Mouse (Mus musculus) cerebellum, postnatal 4 days (tissue): ENCODE data around the gene Fryl.

Experiments
- DNase-seq, 2 experiments: peaks; one replicate each; pipeline ENCODE4 v3.0.0; 2022; ENCODE audit warnings: low spot score in 2 of 2, mixed read lengths in 1 of 2

Gene Fryl

DNA sequence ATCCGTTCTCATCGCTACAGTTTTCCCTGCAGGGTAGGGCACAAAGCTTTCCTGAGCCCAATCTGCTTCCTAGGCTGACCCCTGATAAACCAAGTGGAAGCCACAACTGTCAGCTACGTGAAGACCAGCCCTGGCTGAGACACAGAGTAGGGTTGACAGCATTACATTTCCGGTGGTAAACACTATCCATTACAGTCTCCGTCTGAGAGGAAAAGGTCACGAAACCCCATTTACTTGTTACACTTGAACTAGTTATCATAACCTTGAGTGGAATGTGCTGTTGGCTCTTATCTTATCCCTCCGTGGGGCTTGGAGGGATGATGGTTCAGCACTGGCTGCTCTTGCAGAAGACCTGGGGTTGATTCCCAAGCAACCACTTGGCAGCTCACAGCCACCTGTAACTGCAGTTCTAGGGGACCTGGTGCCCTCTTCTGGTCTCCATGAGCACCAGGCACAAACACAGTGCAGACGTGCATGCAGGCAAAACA, 62.3 kb downstream of the Fryl start:
- DNase-seq = no peak

DNA sequence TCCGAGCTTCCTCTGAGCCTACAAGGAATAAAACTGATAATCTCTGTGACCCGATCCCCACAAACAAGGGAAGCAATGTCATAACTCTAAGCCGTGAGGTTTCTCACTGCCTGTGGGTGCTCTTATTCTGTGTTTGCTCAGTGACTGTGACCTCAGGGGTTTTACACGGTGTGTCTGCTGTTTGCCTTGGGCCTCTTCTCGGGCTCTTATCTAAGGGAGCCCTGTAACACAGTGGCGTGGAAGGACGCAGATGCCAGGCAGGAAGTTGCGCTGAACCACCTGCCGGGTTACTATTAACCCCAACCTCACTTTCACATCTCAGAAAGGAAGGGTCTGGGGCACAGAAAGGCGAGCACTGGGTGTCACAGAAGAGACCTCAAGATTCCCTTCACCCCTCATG, 62.8 kb downstream of the Fryl start:
- no peak for DNase-seq

DNA sequence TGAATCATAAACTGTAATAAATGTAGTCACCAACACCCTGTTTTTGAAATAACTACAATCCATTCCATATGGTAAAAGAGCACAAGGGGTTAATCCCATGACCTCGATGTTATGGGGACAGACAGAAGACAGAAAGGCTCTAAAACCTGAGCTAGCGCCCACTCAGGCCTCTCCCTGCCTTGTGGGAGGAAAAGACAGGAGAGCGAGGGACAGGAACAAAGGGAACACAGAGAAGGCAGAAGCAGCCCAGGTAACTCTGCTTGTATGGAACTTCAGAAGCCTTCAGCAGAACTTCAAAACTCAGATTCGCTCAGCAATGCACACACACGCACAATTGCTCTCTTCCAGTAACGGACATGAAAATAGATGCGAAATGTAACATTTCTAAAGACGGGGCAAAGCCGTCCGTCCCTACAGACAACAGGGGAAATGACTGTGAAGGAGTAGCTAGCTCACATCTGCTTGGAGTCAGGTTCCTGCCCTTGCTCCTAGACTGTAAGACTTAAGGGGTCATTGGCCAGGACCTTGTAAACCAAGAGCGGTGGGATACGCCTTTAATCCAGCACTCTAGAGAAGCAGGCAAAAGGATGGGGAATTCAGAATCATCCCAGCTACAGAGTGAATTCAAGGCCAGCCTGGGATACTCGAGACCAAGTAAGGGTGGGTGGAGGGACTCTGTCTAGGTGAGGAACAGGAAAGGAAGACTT, 63.4 kb downstream of the Fryl start:
- DNase-seq = no peak

DNA sequence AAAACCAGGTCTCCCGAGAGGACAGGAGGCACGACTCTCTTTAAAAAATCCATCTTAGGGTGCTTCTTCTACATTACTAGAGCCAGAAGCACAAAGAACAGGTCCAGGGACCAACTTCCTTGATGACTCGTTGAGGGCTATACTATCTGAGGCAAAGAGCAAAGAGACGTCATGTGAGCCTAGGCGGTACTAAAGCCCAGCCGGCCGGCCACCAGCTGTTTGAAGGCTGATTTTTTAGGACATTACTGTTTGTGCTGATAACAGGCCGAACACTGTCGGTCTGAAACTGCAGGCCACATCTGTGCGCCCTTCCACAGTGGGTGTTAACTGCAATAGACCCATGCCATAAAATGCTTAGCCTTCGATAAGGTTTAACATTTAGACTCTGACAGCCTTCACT, 64.7 kb downstream of the Fryl start:
- no peak for DNase-seq

DNA sequence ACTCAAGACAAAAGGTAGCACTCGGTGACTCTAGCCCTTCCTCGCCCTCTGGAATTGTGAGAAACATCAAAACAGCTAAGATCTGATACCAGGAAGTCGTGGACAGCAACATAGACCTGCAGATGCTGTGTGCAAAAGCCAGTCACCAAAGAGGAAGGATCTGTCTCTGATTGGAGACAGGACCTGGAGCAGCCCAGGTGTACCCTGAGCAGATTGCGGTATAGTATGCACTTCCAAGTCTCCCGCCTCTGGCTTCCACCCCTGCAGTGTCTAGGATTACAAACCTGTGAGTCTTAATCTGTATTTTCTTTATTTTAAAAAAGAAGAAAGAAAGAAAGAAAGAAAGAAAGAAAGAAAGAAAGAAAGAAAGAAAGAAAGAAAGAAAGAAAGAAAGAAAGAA, 66.3 kb downstream of the Fryl start:
- no peak for DNase-seq

DNA sequence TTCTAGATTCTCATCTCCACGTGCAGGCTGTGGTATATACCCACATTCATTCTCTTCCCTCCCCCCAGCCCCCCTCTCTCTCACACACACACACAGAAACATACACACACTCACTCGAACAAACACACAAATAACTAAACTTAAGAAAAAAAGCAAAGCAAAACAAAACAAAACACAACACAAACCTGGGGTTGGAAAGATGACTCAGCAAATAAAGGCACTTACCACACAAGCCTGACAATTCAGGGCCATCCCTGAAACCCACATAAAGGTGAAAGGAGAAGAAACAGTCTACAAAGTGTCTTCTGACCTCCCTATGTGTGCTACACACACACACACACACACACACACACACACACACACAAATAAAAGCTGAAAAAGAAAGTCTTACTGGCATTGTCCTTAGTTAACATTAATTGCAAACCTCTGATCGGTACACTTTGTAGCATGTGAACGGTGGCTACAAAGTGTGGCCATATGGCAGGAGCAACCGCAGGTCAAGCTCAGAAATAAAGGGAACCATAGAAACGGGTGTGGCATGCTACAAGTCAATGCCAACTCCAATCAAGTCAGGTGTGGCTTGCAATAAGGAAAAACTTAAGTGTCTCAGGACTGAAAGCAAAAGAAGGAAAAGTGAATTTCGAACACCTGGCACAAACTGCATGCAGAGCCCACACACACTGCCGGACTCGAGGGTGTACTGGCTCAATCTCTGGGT, 66.8 kb downstream of the Fryl start:
- DNase-seq = no peak

DNA sequence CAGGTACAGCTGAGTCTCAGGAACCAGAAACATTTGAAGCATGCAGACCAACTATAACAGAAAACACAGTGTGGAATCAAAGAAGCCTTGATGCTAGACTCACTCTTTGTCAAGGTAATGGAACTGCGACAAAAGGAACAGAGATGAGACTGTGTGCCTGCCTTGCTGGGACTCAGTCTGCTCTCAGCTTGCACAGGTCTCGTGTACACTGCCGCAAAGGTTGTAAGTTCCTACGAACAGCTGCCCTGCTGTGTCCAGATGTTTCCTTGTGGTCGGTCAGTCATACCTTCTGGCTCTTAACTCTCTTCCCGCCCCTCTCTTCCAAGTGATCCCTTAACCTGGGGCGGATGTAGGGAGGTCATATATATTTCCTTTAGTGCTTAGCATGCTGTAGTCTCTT, 67.8 kb downstream of the Fryl start:
- no peak for DNase-seq

DNA sequence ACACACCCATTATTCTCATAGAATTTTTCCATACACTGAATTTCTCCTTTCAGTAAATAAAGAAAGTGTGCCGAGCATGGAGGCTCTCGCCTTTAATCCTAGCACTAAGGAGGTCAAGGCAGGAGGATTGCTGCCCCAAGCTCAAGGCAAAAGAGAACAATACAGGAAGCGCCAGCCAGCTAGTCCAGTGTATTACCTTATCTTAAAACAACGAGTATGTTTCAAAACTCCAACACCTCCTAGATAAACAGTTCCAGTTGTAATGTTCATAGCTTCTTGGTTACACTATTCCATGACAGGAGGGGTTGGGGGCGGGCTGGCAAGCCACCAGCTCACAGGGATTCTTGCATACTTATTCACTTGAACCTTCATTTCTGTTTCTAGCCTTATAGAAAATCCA, 68.3 kb downstream of the Fryl start:
- no peak for DNase-seq

DNA sequence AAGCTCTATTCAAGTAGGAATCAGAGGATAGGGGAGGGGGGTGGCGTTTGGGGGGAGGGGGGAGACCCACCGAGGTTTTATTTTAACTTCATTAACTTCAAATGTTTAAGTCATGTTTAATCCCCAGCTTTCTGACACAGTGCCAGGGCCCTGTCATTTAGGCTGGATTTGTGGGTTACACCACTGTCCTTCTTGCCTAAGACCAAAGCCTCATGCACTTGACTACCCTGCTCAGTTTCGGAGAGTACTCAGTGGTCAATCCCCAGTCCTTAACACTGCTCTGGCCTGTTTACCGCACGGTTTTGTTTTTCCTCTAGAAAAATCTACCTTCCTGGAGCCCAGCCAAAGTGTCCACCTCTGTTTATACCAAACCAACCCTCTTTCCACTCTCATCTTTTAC, 69.5 kb downstream of the Fryl start:
- DNase-seq = no peak

DNA sequence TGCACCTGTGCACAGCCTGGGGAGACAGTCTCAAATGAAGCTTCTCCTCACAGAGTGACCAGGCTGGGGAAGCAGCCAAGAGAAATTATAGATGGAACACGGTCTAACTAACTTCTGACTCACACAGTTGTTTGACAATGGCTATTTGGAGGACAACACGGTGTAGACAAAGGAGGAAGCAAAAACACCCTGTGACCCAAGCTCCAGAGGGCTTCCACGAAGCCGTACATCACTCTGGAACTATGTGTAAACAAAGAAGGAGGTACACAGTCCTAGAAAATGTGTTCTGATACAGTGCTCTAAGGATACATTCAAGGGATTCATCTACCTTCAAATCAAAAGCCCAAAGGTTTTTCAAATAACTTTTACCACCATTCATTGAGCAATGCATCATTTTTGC, 71.0 kb downstream of the Fryl start:
- DNase-seq = no peak

DNA sequence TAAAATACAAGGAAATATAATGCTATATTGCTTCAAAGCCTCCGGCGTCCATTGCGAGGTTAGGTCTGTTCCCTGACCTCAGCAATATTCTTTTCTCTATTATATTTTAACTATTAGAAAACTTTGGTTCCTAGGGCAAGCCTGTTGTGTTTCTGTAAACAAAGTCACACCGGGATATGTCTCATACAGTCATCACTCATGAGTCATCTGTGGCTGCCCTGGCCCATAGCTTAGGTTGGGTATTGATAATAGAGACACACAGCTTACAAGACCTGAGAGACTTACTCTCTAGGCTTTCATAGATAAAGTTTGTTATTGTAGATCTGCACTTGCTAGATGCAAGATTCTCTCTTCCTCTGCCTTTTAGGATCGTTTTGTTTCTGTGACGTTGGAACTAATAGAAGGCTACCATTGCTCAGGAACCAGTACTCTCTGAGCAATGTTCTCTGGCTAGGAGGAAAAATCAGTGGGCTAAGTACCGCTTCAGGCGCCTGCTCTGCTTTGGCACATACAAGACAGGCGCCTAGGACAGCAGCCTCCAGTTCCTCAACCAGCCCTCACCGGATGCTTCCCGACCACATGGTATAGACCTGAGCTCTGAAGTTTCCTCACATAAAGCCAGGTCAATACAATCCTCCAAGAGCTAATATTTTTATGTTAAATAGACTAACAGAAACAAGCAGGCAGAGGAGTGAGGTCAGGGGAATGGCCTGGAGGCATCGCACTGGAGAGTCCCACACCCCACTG, 73.5 kb downstream of the Fryl start:
- DNase-seq = no peak

DNA sequence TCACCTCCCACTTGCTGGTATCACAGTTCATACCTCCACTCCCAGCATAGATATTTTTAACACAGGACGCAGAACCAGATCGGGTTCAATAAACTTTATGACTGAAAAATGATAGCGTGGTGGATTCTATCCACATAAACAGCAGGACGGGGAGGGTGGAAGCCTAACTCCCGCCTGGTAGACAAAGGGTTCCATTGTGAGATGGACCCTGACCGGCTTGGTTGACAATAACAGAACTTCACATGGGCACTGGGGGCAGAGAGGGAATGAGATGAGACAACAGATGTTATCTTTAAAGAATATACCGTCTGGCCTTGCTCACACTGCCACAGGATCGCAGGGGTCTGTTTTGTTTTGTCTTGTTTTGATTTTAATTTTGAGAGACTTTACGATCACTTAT, 74.2 kb downstream of the Fryl start:
- DNase-seq = no peak

DNA sequence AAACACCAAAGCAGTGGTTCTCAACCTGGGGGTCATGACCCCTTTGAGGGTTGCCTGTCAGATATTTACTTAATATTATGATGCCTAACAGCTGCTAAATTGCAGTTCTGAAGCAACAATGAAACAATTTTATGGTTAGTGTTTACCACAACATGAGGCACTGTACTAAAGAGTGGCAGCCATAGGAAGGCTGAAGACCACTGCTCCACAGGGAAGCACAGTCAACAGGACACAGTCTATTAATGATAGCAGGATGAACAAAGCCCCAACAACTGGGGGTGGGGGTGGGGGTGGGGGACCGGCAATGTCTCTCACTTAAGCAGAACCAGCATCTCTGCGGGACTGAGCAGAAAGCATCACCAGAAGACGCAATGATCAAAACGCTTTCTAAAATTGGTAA, 80.1 kb downstream of the Fryl start:
- no peak for DNase-seq

DNA sequence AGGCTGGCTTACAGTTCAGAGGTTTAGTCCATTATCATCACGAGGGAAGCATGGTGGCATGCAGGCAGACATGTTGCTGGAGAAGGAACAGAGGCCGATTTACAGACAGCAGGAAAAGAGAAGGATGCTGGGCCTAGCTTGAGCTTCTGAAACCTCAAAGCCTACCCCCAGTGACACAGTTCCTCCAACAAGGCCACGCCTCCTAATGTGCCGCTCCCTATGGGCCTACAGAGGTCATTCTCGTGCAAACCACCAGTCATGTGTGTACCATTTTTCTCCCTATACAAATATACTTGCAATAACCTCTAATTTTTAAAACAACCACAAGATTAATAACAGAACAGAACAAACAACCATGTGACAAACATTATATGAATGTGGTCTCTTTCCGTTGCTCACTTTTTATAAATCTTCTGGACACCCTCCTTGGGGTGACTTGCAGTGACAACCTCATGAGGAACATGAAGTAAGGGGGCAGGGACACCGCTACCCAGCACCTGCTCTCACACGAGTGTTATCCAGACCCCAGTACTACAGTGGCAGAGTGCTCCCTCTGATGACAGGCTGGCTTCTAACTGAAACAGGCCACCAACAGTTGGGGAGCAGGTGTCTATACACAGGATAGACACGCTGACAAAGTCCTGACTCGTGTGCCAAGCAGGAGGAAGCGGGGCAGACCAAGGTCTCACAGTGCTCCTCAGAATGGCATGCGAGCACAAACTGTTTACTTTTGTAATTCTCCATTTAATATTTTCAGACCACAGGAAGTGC, 80.9 kb downstream of the Fryl start:
- no peak for DNase-seq

DNA sequence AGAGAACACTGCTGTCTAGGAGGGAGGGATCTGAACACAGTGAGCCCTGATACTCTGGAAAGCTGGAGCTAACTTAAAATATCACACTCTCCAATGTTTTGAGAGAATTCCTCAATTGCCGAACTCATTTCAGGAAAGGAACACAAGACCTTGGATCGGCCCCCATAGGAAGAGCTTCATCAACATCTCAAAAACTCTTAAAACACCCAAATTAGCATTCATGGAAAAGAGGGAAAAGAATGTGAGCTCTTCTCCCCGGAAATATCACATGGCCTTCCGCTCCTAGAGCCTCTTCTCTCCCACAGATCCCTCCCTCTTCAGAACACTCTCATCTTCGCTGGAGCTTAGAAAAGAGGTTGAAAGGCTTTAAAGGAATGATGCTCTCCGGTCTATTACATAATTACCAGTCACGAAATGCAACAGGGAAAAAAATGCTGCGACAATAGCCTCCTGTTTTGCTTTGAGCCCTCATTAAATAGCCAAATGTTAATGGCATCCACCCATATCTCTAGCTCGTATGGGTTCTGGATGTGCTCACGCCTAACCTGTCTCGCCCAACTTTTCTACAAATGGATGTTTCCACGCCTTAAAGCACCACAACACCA, 84.4 kb downstream of the Fryl start:
- no peak for DNase-seq

DNA sequence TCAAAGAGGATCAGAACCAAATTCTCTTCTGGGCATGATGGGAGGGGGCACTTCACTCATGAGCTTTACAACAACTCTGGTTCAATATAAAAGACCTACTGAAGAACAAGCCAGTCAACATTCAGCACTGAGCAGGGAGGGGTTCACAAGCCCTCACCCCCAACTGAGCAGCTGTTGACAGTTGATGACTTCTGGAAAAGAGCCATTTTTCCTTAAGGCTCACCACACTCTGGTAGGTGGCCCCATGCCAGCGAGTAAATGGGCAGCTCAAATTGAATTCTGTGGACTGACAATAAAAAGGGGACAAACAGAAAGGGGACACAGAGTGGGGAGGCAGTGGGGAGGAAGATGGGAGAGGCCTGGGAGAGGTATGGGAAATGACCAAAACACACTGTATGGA, 85.2 kb downstream of the Fryl start:
- peak in 1 of 2 experiments; percentile 15 for DNase-seq

DNA sequence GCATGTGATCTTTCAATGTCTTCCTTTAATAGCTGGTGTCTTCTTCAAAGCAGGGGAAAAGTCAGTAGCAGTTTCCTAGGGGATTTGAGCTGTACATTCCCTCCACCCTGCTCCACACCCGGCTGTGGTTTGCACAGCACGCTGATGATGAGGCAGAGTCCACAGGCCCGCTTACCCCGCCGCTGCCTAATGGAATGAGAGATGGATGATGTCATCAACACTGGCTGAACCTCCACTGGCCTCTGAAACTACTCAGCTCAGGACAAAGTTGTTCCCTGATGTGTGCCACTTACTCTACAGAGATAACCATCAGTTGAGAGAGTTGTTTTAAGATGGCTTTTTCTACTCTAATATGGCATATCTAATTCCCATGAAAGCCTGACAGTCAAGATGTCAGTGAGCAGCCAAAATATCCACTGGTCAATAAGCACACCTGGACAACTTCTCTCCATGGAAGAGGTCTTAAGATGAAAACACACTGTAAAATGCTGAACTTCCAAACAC, 87.6 kb downstream of the Fryl start:
- no peak for DNase-seq

DNA sequence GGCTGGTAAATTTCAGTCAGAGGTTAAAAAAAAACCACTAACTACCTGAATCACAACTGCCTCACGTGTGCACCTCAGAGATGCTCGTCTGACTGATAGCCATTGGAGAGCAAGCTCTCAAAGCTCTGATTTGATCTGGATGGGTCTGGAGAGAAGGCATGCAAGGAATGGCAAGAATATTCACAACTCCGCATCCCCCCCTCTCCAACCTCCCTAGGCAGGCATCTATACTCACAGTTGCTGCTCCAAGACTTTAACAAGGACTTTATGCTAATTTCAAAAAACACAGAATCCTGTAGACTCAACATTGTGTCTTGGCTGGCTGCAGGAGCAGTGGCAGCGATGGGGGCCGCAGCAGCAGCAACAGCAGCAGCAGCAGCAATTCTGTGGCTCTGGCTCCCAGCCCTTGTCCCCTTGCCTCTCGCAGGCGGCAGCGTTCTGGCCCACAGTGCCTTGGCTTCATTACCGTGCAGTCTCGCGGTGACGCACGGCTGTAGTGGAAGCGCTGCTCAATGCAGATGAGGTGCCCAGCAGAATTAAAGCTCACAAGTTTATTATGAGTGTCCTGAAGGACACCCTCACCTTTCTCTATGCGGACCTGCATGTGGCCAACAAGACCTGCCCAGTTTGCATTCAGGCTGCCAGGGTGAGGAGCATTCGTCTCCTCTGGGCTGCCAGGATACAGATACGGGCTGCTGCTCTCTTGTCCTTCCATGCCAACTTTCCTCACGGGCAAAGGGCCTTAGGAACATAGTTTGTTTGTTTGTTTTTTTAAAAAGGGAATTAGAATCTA, 88.2 kb downstream of the Fryl start:
- DNase-seq = peak in 1 of 2 experiments; percentile 34

DNA sequence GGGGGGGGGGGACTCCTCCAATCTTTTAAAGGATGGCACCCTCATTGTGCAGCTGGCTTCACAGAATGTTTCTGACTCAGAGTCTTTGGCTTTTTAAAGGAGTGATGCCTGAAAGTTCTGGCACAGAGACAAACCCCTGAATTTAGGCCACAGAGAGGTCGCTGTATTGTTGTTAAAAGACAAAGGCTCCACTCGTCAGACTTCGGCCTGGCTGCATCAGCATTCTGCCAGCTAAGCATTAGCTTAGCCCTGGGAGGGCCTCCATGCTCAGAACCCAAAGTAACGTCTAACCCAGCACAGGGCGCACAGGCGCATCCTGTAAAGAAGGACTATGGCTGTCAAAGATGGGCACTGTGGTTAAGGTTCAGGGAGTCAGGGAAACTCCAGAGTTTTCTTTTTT, 92.4 kb downstream of the Fryl start:
- DNase-seq = no peak

DNA sequence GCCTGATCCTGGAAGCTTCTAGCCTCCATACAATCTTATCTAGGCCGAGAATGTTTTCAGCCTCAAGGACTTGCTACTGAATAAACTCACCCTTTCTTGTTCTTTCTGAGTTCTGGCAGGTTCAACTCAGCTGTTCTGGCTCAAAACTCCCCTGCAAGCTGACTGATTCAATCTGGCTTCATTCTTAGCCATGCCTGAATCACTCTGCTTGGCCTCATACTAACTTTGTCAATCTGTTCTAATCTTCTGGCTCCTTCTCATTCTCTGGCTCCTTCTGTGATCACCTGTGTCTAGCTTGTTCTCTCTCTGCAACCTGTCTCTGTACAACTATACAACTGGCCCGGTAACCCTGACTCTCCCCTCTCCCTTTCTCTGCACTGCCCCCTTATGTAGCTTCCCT, 93.9 kb downstream of the Fryl start:
- DNase-seq = no peak

DNA sequence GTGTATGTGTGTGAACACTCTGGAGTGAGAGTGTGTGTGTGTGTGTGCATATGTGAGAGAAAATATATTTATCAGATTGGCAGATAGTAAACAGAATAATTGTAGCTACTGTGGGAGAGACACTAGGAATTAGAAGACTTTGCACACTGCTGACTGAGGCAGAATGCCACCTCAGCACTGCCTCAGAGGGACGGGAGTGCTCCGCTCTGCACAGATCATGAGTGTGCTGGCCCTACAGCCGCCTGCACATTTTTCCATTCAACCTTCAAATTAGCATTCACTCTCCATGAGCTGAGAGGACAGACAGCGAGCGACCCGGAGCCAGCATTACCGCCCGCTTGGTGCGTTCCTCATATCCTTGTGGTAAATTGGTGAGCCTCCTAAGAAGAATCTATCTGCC, 96.0 kb downstream of the Fryl start:
- DNase-seq = no peak
